Comparison of ENCODE assay signal across 8 mouse cellular contexts in genomic region chr4:137783541-137784191, GRCm38 (mm10). TPM values are rescaled to one million over a fixed set of nuclear protein-coding genes. Genes with fewer than 3 reads are reported as not detected.
DNase-seq lines count a peak whose midpoint lies in the region; ATAC-seq lines count a peak whose summit lies in the region.

No protein-coding gene starts in this region.

- H3K9ac ChIP-seq in midbrain, embryonic 13.5 days (replicated peaks): no peak overlapping the region
- no peak overlapping the region for H3K9ac ChIP-seq in midbrain, embryonic 11.5 days (ENCODE audit: low read length)

- ATAC-seq in midbrain, embryonic 13.5 days: peak; percentile 27; the same call in 1 of the 2 replicates
- no peak for ATAC-seq in midbrain, embryonic 11.5 days (ENCODE audit: low FRiP score)

- H3K4me2 ChIP-seq in midbrain, embryonic 13.5 days (replicated peaks): no peak overlapping the region
- no peak overlapping the region for H3K4me2 ChIP-seq in midbrain, embryonic 11.5 days

- no peaks in the 10 kb centered on the region for H3K27me3 ChIP-seq in midbrain, embryonic 13.5 days
- H3K27me3 ChIP-seq in midbrain, embryonic 11.5 days (ENCODE audit: control insufficient read depth, insufficient read depth, low read length): no peaks in the 10 kb centered on the region

- no peak for DNase-seq in midbrain, embryonic 11.5 days (ENCODE audit: low spot score, missing footprints)
- DNase-seq in cerebellum, postnatal 10 days: peak; percentile 48 to 67
- peak; percentile 53 to 65 for DNase-seq in gastrocnemius, postnatal 36 days
- DNase-seq in kidney, postnatal 10 days: peak; percentile 81
- peak; percentile 66 for DNase-seq in lung, postnatal 10 days
- no peak for DNase-seq in yolk sac, embryonic 10.5 days (ENCODE audit: low spot score)
- DNase-seq in ovary, postnatal 14 days (ENCODE audit: low spot score): no peak

- H3K9me3 ChIP-seq in midbrain, embryonic 13.5 days: no peaks in the 10 kb centered on the region
- no peaks in the 10 kb centered on the region for H3K9me3 ChIP-seq in midbrain, embryonic 11.5 days (ENCODE audit: control insufficient read depth, low read length)

- no peaks in the 10 kb centered on the region for H3K36me3 ChIP-seq in midbrain, embryonic 13.5 days
- H3K36me3 ChIP-seq in midbrain, embryonic 11.5 days (ENCODE audit: control insufficient read depth, insufficient read depth, low read length): no peaks in the 10 kb centered on the region

- intact Hi-C loops in gastrocnemius, postnatal 36 days (cut with DNase I): no loop called here

- H3K4me3 ChIP-seq in midbrain, embryonic 13.5 days (replicated peaks): no peak overlapping the region
- no peak overlapping the region for H3K4me3 ChIP-seq in midbrain, embryonic 11.5 days (ENCODE audit: low read depth, low read length)

- WGBS in midbrain, embryonic 13.5 days: 37% methylated on average over 9 of the region's 9 CpGs
- WGBS in midbrain, embryonic 11.5 days: 44% methylated on average over 9 of the region's 9 CpGs

- no peak overlapping the region for H3K27ac ChIP-seq in midbrain, embryonic 13.5 days
- no peak overlapping the region for H3K27ac ChIP-seq in midbrain, embryonic 11.5 days (ENCODE audit: low read depth, low read length)

- peaks cover 21% of the 10 kb centered on the region for H3K4me1 ChIP-seq in midbrain, embryonic 13.5 days (replicated peaks)
- H3K4me1 ChIP-seq in midbrain, embryonic 11.5 days (ENCODE audit: control insufficient read depth, insufficient read depth, low read length): peaks cover 2% of the 10 kb centered on the region; the same call in 1 of the 2 replicates

RNA-seq across cellular contexts. Expression of gene Alpl, which starts 12.5 kb away (rescaled TPM):
- 8.0 and 9.3 TPM in 2 replicates for polyA plus RNA-seq in midbrain, embryonic 13.5 days (2015; fragmentation: Nextera tagmentation; extraction: Ambion mirVana)
- 23.7 and 24.5 TPM in 2 replicates for polyA plus RNA-seq in midbrain, embryonic 11.5 days (2014; fragmentation: Nextera tagmentation; extraction: Ambion mirVana)
- total RNA-seq in gastrocnemius, postnatal 36 days (2021): 10 to 100 TPM; 14.1 to 15.9 TPM

Comparison
In these comparisons a context has a peak if more than half of its experiments do, and no peak if none do; other contexts are left out.
1. DNase-seq: peak in cerebellum, postnatal 10 days (2 of 2), gastrocnemius, postnatal 36 days (2 of 2), kidney, postnatal 10 days (single experiment) and lung, postnatal 10 days (single experiment); none in midbrain, embryonic 11.5 days (single experiment), yolk sac, embryonic 10.5 days (single experiment) and ovary, postnatal 14 days (single experiment).